Mouse (Mus musculus): ENCODE measurements around the gene Sash1. TPM values are rescaled to one million over a fixed set of nuclear protein-coding genes. Genes with fewer than 3 reads are reported as not detected.

Sash1 gene
- total RNA-seq, 2 experiments from 2014 or later = 92.0 to 101 TPM

- DNase-seq (ENCODE audit: low spot score in 2 of 2) = no peak
These were observed 88.0 kb downstream of the Sash1 start for GRCm38 (mm10) chr10:8797826-8798225.

GRCm38 (mm10) chr10:8795336-8795735, 90.5 kb downstream of the Sash1 start:
- DNase-seq (ENCODE audit: low spot score in 2 of 2) = peak; percentile 73 to 81

GRCm38 (mm10) chr10:8792412-8792811, 93.5 kb downstream of the Sash1 start:
- DNase-seq (ENCODE audit: low spot score in 2 of 2) = peak; percentile 78 to 82

GRCm38 (mm10) chr10:8789096-8789495, 96.8 kb downstream of the Sash1 start:
- DNase-seq (ENCODE audit: low spot score in 2 of 2) = no peak

- DNase-seq (ENCODE audit: low spot score in 2 of 2) = no peak
These were observed 98.6 kb downstream of the Sash1 start for GRCm38 (mm10) chr10:8787221-8787620.

- no peak for DNase-seq (ENCODE audit: low spot score in 2 of 2)
These were observed 100.3 kb downstream of the Sash1 start for GRCm38 (mm10) chr10:8785451-8786145.

GRCm38 (mm10) chr10:8781876-8782372, 103.9 kb downstream of the Sash1 start:
- DNase-seq (ENCODE audit: low spot score in 2 of 2) = no peak

GRCm38 (mm10) chr10:8779842-8780241, 106.0 kb downstream of the Sash1 start:
- no peak for DNase-seq (ENCODE audit: low spot score in 2 of 2)

GRCm38 (mm10) chr10:8778845-8779244, 107.0 kb downstream of the Sash1 start:
- no peak for DNase-seq (ENCODE audit: low spot score in 2 of 2)

- DNase-seq (ENCODE audit: low spot score in 2 of 2) = no peak
These were observed 108.2 kb downstream of the Sash1 start for GRCm38 (mm10) chr10:8777552-8778253.

GRCm38 (mm10) chr10:8776791-8777190, 109.1 kb downstream of the Sash1 start:
- DNase-seq (ENCODE audit: low spot score in 2 of 2) = no peak

GRCm38 (mm10) chr10:8775794-8776193, 110.1 kb downstream of the Sash1 start:
- no peak for DNase-seq (ENCODE audit: low spot score in 2 of 2)

- no peak for DNase-seq (ENCODE audit: low spot score in 2 of 2)
These were observed 113.2 kb downstream of the Sash1 start for GRCm38 (mm10) chr10:8772464-8773209.

GRCm38 (mm10) chr10:8770931-8771653, 114.8 kb downstream of the Sash1 start:
- no peak for DNase-seq (ENCODE audit: low spot score in 2 of 2)

GRCm38 (mm10) chr10:8768654-8769053, 117.2 kb downstream of the Sash1 start:
- no peak for DNase-seq (ENCODE audit: low spot score in 2 of 2)

- no peak for DNase-seq (ENCODE audit: low spot score in 2 of 2)
These were observed 118.5 kb downstream of the Sash1 start for GRCm38 (mm10) chr10:8767381-8767780.

- DNase-seq (ENCODE audit: low spot score in 2 of 2) = no peak
These were observed 119.8 kb downstream of the Sash1 start for GRCm38 (mm10) chr10:8765922-8766522.

GRCm38 (mm10) chr10:8762771-8763170, 123.1 kb downstream of the Sash1 start:
- no peak for DNase-seq (ENCODE audit: low spot score in 2 of 2)

GRCm38 (mm10) chr10:8762209-8762701, 123.6 kb downstream of the Sash1 start:
- DNase-seq (ENCODE audit: low spot score in 2 of 2) = peak; percentile 30 to 33

GRCm38 (mm10) chr10:8761656-8762055, 124.2 kb downstream of the Sash1 start:
- no peak for DNase-seq (ENCODE audit: low spot score in 2 of 2)
